Mouse (Mus musculus): ENCODE data around the gene Bcas1. TPM values are rescaled to one million over a fixed set of nuclear protein-coding genes. Genes with fewer than 3 reads are reported as not detected.

The Bcas1 gene
- polyA plus RNA-seq, 1 experiment from 2014 or later, result 0.23 TPM

GRCm38 (mm10) chr2:170342312-170342830, 85.3 kb downstream of the Bcas1 start:
- H3K27me3 ChIP-seq (ENCODE audit: low read depth, poor library complexity, severe bottlenecking), result no peaks in the 10 kb centered on the region
- no peak overlapping the region for H3K27ac ChIP-seq
- peaks cover 39% of the 10 kb centered on the region for H3K4me1 ChIP-seq
- WGBS, result 95% methylated on average over 12 of the region's 12 CpGs
- H3K9me3 ChIP-seq (replicated peaks), result no peaks in the 10 kb centered on the region
- DNase-seq (ENCODE audit: low spot score), result no peak
- no peaks in the 10 kb centered on the region for H3K36me3 ChIP-seq
- H3K4me3 ChIP-seq, result no peak overlapping the region

GRCm38 (mm10) chr2:170341179-170341578, 86.5 kb downstream of the Bcas1 start:
- DNase-seq (ENCODE audit: low spot score), result no peak
- peaks cover 33% of the 10 kb centered on the region for H3K4me1 ChIP-seq
- WGBS, result 90% methylated on average over 8 of the region's 8 CpGs
- H3K27ac ChIP-seq, result no peak overlapping the region
- H3K36me3 ChIP-seq, result no peaks in the 10 kb centered on the region
- H3K4me3 ChIP-seq, result no peak overlapping the region
- H3K27me3 ChIP-seq (ENCODE audit: low read depth, poor library complexity, severe bottlenecking), result no peaks in the 10 kb centered on the region
- H3K9me3 ChIP-seq (replicated peaks), result no peaks in the 10 kb centered on the region

- Histone ChIP-seq H3K27ac (no peak overlapping the region), H3K9me3 (replicated peaks) (no peaks in the 10 kb centered on the region), H3K27me3 (ENCODE audit: low read depth, poor library complexity, severe bottlenecking) (no peaks in the 10 kb centered on the region), H3K36me3 (no peaks in the 10 kb centered on the region), H3K4me1 (no peaks in the 10 kb centered on the region), H3K4me3 (no peak overlapping the region)
- 78% methylated on average over 9 of the region's 9 CpGs for WGBS
- no peak for DNase-seq (ENCODE audit: low spot score)
These were observed 91.3 kb downstream of the Bcas1 start for GRCm38 (mm10) chr2:170336266-170336760.

DNA sequence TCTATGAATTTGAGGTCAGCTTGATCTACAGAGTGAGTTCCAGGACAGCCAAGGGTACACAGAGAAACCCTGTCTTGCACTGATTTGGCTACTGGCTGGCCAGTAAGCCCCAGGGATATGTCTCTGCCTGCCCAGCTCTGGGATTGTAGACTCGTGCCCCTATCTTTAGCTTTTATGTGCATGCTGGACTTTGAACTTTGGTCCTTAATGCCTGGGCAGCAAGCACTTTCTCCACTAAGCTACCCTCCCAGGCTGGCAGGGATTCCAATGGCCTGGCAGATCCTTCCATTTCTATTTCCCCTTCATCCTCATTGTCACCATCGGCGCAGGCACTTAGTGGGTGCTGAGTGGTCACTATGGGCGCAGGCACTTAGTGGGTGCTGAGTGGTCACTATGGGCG, 92.5 kb downstream of the Bcas1 start:
- 86% methylated on average over 5 of the region's 5 CpGs for WGBS
- Histone ChIP-seq H3K9me3 (replicated peaks) (no peaks in the 10 kb centered on the region), H3K36me3 (no peaks in the 10 kb centered on the region), H3K4me1 (peaks cover 4% of the 10 kb centered on the region; the same call in 1 of the 2 replicates), H3K27ac (no peak overlapping the region), H3K27me3 (ENCODE audit: low read depth, poor library complexity, severe bottlenecking) (no peaks in the 10 kb centered on the region), H3K4me3 (no peak overlapping the region)
- DNase-seq (ENCODE audit: low spot score), result no peak

GRCm38 (mm10) chr2:170331870-170332269, 95.8 kb downstream of the Bcas1 start:
- peaks cover 10% of the 10 kb centered on the region; the same call in 1 of the 2 replicates for H3K4me1 ChIP-seq
- no peak for DNase-seq (ENCODE audit: low spot score)
- no peaks in the 10 kb centered on the region for H3K9me3 ChIP-seq (replicated peaks)
- no peak overlapping the region for H3K4me3 ChIP-seq
- no peaks in the 10 kb centered on the region for H3K27me3 ChIP-seq (ENCODE audit: low read depth, poor library complexity, severe bottlenecking)
- no peak overlapping the region for H3K27ac ChIP-seq
- H3K36me3 ChIP-seq, result no peaks in the 10 kb centered on the region
- 78% methylated on average over 2 of the region's 2 CpGs for WGBS

DNA sequence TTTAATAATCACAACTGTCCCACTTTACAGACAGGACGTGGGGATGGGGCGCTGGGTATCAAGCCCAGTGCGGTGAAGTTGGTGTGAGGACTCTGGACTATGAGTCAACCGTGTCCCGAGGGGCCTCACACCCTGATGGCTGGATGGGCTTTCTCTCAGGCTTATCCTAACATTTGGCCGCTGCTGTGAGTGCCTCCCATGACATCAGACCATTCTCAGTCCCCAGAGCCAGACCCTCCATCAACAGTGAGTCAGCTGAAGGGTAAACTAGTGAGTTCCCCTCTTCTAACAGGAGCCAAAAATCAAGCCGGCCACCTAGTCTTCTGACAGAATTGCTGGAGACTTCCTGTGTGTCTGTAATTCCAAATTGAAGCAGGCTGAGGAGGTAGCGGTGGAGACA, 97.2 kb downstream of the Bcas1 start:
- H3K27ac ChIP-seq, result no peak overlapping the region
- no peaks in the 10 kb centered on the region for H3K36me3 ChIP-seq
- 70% methylated on average over 8 of the region's 8 CpGs for WGBS
- H3K4me1 ChIP-seq, result peaks cover 13% of the 10 kb centered on the region; the same call in 1 of the 2 replicates
- H3K27me3 ChIP-seq (ENCODE audit: low read depth, poor library complexity, severe bottlenecking), result no peaks in the 10 kb centered on the region
- no peak overlapping the region for H3K4me3 ChIP-seq
- no peak for DNase-seq (ENCODE audit: low spot score)
- no peaks in the 10 kb centered on the region for H3K9me3 ChIP-seq (replicated peaks)

DNA sequence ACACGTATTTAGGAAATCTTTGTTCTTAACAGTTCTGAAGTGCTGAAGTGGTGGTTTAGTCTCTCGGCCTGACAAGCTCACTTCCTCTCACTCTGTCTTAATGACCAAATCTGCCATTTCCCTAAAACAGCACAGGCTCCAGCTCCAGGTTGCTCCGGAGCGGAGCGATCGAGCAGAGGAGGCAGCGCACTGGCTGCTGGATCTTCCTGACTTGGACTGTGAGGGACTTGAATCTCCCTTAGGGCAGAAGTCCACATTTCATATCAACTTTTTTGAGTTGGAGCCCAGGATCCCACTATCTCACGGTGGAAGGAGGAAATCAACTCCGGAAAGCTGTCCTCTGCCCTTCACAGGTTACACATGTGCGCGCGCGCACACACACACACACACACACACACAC, 97.7 kb downstream of the Bcas1 start:
- no peak for DNase-seq (ENCODE audit: low spot score)
- 91% methylated on average over 13 of the region's 13 CpGs for WGBS
- Histone ChIP-seq H3K36me3 (no peaks in the 10 kb centered on the region), H3K27ac (no peak overlapping the region), H3K9me3 (replicated peaks) (no peaks in the 10 kb centered on the region), H3K27me3 (ENCODE audit: low read depth, poor library complexity, severe bottlenecking) (no peaks in the 10 kb centered on the region), H3K4me1 (peaks cover 15% of the 10 kb centered on the region; the same call in 1 of the 2 replicates), H3K4me3 (no peak overlapping the region)

- H3K27ac ChIP-seq, result peak overlapping the region; percentile 81
These were observed 103.7 kb downstream of the Bcas1 start for GRCm38 (mm10) chr2:170323925-170324347.

DNA sequence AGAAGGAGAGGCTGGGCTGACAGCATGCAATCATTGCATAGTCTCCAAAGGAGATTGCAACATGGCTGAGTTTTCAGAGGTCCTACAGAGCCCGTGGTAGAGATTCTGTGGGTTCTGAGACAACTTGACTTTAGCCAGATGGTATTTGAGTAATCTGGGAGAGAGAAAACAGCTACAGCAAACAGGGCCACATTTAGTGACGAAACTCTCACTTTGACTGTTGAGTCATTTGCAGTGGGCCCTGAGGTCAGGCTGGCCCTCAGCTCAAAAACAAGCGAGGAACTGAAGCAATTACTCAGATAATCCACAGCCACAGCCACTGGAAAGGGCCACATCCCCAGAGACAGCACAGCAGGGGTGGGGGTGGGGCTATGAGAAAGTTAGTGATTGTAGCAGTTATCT, 105.6 kb downstream of the Bcas1 start:
- H3K27ac ChIP-seq, result peak overlapping the region; percentile 43
- DNase-seq (ENCODE audit: low spot score), result no peak
- WGBS, result 25% methylated on average over 3 of the region's 3 CpGs

More at GRCm38 (mm10) chr2:170323925-170324347, 103.7 kb downstream of the Bcas1 start:
- no peaks in the 10 kb centered on the region for H3K36me3 ChIP-seq
- H3K4me1 ChIP-seq, result peaks cover 34% of the 10 kb centered on the region
- H3K4me3 ChIP-seq, result peak overlapping the region; percentile 44
- 3% methylated on average over 19 of the region's 19 CpGs for WGBS
- H3K27me3 ChIP-seq (ENCODE audit: low read depth, poor library complexity, severe bottlenecking), result peaks cover 4% of the 10 kb centered on the region; the same call in 1 of the 2 replicates
- no peaks in the 10 kb centered on the region for H3K9me3 ChIP-seq (replicated peaks)
- DNase-seq (ENCODE audit: low spot score), result peak; percentile 82

GRCm38 (mm10) chr2:170321579-170321978, 106.1 kb downstream of the Bcas1 start:
- H3K27ac ChIP-seq, result peak overlapping the region; percentile 43; the same call in 1 of the 2 replicates
- H3K4me1 ChIP-seq, result peaks cover 38% of the 10 kb centered on the region
- no peaks in the 10 kb centered on the region for H3K36me3 ChIP-seq
- no peak overlapping the region for H3K4me3 ChIP-seq
- no peaks in the 10 kb centered on the region for H3K9me3 ChIP-seq (replicated peaks)
- WGBS, result 58% methylated on average over 5 of the region's 5 CpGs
- no peak for DNase-seq (ENCODE audit: low spot score)
- H3K27me3 ChIP-seq (ENCODE audit: low read depth, poor library complexity, severe bottlenecking), result peaks cover 4% of the 10 kb centered on the region; the same call in 1 of the 2 replicates

More for the DNA sequence above, 105.6 kb downstream of the Bcas1 start:
- peaks cover 38% of the 10 kb centered on the region for H3K4me1 ChIP-seq
- H3K36me3 ChIP-seq, result no peaks in the 10 kb centered on the region
- no peaks in the 10 kb centered on the region for H3K9me3 ChIP-seq (replicated peaks)
- no peak overlapping the region for H3K4me3 ChIP-seq
- H3K27me3 ChIP-seq (ENCODE audit: low read depth, poor library complexity, severe bottlenecking), result peaks cover 4% of the 10 kb centered on the region; the same call in 1 of the 2 replicates

- peak overlapping the region; percentile 52 for H3K4me3 ChIP-seq
- peak; percentile 68 for DNase-seq (ENCODE audit: low spot score)
- peak overlapping the region; percentile 93 for H3K27ac ChIP-seq
- WGBS, result 26% methylated on average over 20 of the region's 20 CpGs
- no peaks in the 10 kb centered on the region for H3K36me3 ChIP-seq
- H3K4me1 ChIP-seq, result peaks cover 32% of the 10 kb centered on the region
- H3K9me3 ChIP-seq (replicated peaks), result no peaks in the 10 kb centered on the region
- peaks cover 4% of the 10 kb centered on the region; the same call in 1 of the 2 replicates for H3K27me3 ChIP-seq (ENCODE audit: low read depth, poor library complexity, severe bottlenecking)
These were observed 107.8 kb downstream of the Bcas1 start for GRCm38 (mm10) chr2:170319533-170320463.

DNA sequence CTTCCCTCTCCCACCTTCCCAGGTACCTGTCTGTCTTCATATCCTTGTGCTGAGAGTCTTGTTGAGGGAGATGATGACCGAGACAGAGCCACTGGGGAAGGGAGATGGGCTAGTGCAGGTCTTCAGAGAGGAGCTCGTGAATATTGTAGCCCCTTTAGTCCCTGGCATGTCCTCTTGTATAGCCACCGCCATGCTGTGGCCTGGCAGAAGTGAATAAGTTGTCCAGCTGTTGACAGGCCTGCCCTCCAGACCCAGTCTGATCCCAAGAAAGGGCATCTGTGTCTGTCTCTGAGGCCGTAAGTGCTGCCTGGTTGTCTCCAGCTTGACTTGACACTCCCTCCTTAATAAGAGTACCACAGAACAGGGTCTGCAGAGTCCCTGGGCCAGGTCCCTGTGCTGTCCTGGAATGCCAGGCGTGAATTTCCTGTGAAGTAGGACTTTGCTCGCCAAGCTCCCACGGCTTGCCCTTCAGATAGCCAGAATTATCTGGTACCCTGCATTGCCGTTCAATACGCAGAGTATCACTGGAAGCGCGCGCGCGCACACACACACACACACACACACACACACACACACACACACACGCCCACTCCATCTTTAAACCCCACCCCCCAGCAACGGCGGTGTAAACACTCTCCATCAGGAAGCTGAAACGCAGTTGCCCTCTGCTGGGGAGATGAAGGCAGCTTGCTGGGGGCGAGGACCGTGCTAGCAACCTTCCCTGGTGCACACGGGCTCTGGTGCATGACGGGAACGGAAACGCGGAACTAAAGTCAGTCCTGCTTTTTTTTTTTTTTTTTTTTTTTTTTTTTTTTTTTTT, 108.7 kb downstream of the Bcas1 start:
- H3K4me3 ChIP-seq, result peak overlapping the region; percentile 52
- no peaks in the 10 kb centered on the region for H3K36me3 ChIP-seq
- H3K4me1 ChIP-seq, result peaks cover 28% of the 10 kb centered on the region
- DNase-seq (ENCODE audit: low spot score), result peak; percentile 89
- H3K27ac ChIP-seq, result peak overlapping the region; percentile 93
- H3K27me3 ChIP-seq (ENCODE audit: low read depth, poor library complexity, severe bottlenecking), result peaks cover 4% of the 10 kb centered on the region; the same call in 1 of the 2 replicates
- WGBS, result 10% methylated on average over 25 of the region's 25 CpGs
- no peaks in the 10 kb centered on the region for H3K9me3 ChIP-seq (replicated peaks)

Measured in limb, embryonic 10.5 days (tissue).